Mouse (Mus musculus): ENCODE results near the gene Ascc3. TPM values are rescaled to one million over a fixed set of nuclear protein-coding genes. Genes with fewer than 3 reads are reported as not detected.
A peak's percentile ranks its signal among the peaks of the same experiment; 100 is the strongest.

Gene Ascc3
- polyA plus RNA-seq, 1 experiment from 2014 or later = 15.0 TPM

DNA sequence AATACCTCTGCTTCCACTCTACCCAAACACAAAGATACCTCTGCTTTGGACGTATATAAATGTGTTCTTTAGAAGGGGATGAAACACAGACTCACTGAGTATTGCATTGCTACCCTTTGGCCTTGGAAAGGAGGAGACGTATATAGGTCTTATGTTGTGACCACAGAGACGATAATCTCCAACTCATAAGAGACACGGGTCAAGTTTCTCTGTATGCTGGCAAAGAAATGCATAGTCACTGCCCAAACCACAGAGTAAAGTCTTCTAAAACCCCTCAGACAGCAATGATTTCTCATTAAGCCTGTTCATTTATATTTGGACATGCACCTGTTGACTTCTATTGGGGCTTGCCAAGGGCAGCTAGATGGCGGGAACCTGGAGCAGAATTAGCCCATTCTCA, 284.5 kb downstream of the Ascc3 start:
- Histone ChIP-seq H3K4me1 (ENCODE audit: control insufficient read depth, insufficient read depth, low read length) (no peaks in the 10 kb centered on the region), H3K4me2 (ENCODE audit: low read length) (no peak overlapping the region), H3K9me3 (replicated peaks; ENCODE audit: control insufficient read depth, low read length) (no peaks in the 10 kb centered on the region), H3K27me3 (replicated peaks; ENCODE audit: control insufficient read depth, insufficient read depth, low read length) (no peaks in the 10 kb centered on the region), H3K27ac (ENCODE audit: low read depth, low read length) (no peak overlapping the region), H3K36me3 (ENCODE audit: control insufficient read depth, insufficient read depth, low read length) (no peaks in the 10 kb centered on the region), H3K9ac (ENCODE audit: low read length) (no peak overlapping the region), H3K4me3 (ENCODE audit: low read depth, low read length) (no peak overlapping the region)
- ATAC-seq = no peak
- 90% methylated on average over 5 of the region's 5 CpGs for WGBS
- DNase-seq (ENCODE audit: low spot score) = no peak

GRCm38 (mm10) chr10:50881476-50882069, 289.1 kb downstream of the Ascc3 start:
- Histone ChIP-seq H3K27me3 (replicated peaks; ENCODE audit: control insufficient read depth, insufficient read depth, low read length) (no peaks in the 10 kb centered on the region), H3K9ac (ENCODE audit: low read length) (no peak overlapping the region), H3K27ac (ENCODE audit: low read depth, low read length) (no peak overlapping the region), H3K4me2 (ENCODE audit: low read length) (no peak overlapping the region), H3K36me3 (ENCODE audit: control insufficient read depth, insufficient read depth, low read length) (no peaks in the 10 kb centered on the region), H3K9me3 (replicated peaks; ENCODE audit: control insufficient read depth, low read length) (no peaks in the 10 kb centered on the region), H3K4me1 (ENCODE audit: control insufficient read depth, insufficient read depth, low read length) (no peaks in the 10 kb centered on the region), H3K4me3 (ENCODE audit: low read depth, low read length) (no peak overlapping the region)
- peak; percentile 17 for DNase-seq (ENCODE audit: low spot score)
- 26% methylated on average over 2 of the region's 2 CpGs for WGBS
- ATAC-seq = peak; percentile 57

DNA sequence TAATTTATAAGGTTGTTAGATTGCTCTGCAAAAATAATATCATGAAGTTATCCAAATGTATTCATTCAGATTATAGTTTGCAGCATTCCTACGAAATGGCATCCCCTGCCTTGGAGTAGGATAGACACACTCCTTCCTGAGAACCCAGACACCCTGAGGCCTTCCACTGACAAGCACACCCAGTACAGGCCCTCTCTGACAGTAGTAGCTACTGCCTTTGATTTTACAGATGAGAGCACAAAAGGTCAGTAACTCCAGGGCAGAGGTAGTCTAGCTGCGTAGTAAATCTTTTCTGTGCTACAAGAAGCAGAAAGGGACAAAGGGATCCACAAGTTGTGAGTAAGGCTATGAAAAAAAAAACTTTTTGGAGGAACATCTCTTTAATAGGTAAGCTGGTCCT, 289.9 kb downstream of the Ascc3 start:
- H3K4me2 ChIP-seq (ENCODE audit: low read length) = no peak overlapping the region
- H3K9me3 ChIP-seq (replicated peaks; ENCODE audit: control insufficient read depth, low read length) = no peaks in the 10 kb centered on the region
- DNase-seq (ENCODE audit: low spot score) = no peak
- no peaks in the 10 kb centered on the region for H3K27me3 ChIP-seq (replicated peaks; ENCODE audit: control insufficient read depth, insufficient read depth, low read length)
- no peak overlapping the region for H3K4me3 ChIP-seq (ENCODE audit: low read depth, low read length)
- ATAC-seq = no peak
- WGBS = 81% methylated on average over 2 of the region's 2 CpGs
- no peaks in the 10 kb centered on the region for H3K4me1 ChIP-seq (ENCODE audit: control insufficient read depth, insufficient read depth, low read length)
- no peak overlapping the region for H3K9ac ChIP-seq (ENCODE audit: low read length)
- H3K36me3 ChIP-seq (ENCODE audit: control insufficient read depth, insufficient read depth, low read length) = no peaks in the 10 kb centered on the region
- H3K27ac ChIP-seq (ENCODE audit: low read depth, low read length) = no peak overlapping the region

GRCm38 (mm10) chr10:50886305-50886704, 293.8 kb downstream of the Ascc3 start:
- Histone ChIP-seq H3K27me3 (replicated peaks; ENCODE audit: control insufficient read depth, insufficient read depth, low read length) (peaks cover 22% of the 10 kb centered on the region), H3K4me1 (ENCODE audit: control insufficient read depth, insufficient read depth, low read length) (no peaks in the 10 kb centered on the region), H3K4me3 (ENCODE audit: low read depth, low read length) (no peak overlapping the region), H3K36me3 (ENCODE audit: control insufficient read depth, insufficient read depth, low read length) (no peaks in the 10 kb centered on the region), H3K9ac (ENCODE audit: low read length) (no peak overlapping the region), H3K27ac (ENCODE audit: low read depth, low read length) (no peak overlapping the region), H3K4me2 (ENCODE audit: low read length) (no peak overlapping the region), H3K9me3 (replicated peaks; ENCODE audit: control insufficient read depth, low read length) (no peaks in the 10 kb centered on the region)
- 63% methylated on average over 4 of the region's 4 CpGs for WGBS
- no peak for ATAC-seq
- DNase-seq (ENCODE audit: low spot score) = no peak

DNA sequence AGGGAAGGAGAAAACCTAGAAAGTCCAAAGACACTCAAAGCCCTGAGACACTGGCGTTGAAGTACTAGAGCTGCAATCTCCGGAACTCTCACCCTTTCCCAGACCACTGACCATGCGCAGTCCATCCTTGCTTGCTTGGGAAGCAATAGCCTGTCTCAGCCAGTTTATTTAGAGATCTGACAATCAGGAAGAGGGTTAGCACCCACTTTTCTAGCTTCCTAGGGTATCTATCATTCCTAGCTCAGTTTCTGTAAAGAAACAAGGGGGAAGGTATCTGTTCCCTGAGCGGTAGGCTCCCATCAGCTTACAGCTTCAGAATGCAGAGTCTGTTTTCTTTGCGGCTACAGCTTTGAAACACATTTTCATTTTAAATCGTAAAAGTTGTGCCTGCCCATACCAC, 298.2 kb downstream of the Ascc3 start:
- DNase-seq (ENCODE audit: low spot score) = no peak
- no peaks in the 10 kb centered on the region for H3K36me3 ChIP-seq (ENCODE audit: control insufficient read depth, insufficient read depth, low read length)
- no peak overlapping the region for H3K9ac ChIP-seq (ENCODE audit: low read length)
- WGBS = 14% methylated on average over 6 of the region's 6 CpGs
- peaks cover 8% of the 10 kb centered on the region; the same call in 1 of the 2 replicates for H3K4me1 ChIP-seq (ENCODE audit: control insufficient read depth, insufficient read depth, low read length)
- no peak overlapping the region for H3K4me2 ChIP-seq (ENCODE audit: low read length)
- no peak overlapping the region for H3K27ac ChIP-seq (ENCODE audit: low read depth, low read length)
- H3K27me3 ChIP-seq (replicated peaks; ENCODE audit: control insufficient read depth, insufficient read depth, low read length) = peaks cover 60% of the 10 kb centered on the region
- no peaks in the 10 kb centered on the region for H3K9me3 ChIP-seq (replicated peaks; ENCODE audit: control insufficient read depth, low read length)
- H3K4me3 ChIP-seq (ENCODE audit: low read depth, low read length) = no peak overlapping the region
- no peak for ATAC-seq

- no peak for DNase-seq (ENCODE audit: low spot score)
- no peaks in the 10 kb centered on the region for H3K36me3 ChIP-seq (ENCODE audit: control insufficient read depth, insufficient read depth, low read length)
- H3K9ac ChIP-seq (ENCODE audit: low read length) = no peak overlapping the region
- peaks cover 70% of the 10 kb centered on the region for H3K27me3 ChIP-seq (replicated peaks; ENCODE audit: control insufficient read depth, insufficient read depth, low read length)
- peaks cover 8% of the 10 kb centered on the region; the same call in 1 of the 2 replicates for H3K4me1 ChIP-seq (ENCODE audit: control insufficient read depth, insufficient read depth, low read length)
- under 1% methylated on average over 26 of the region's 26 CpGs for WGBS
- no peak overlapping the region for H3K4me3 ChIP-seq (ENCODE audit: low read depth, low read length)
- no peak overlapping the region for H3K27ac ChIP-seq (ENCODE audit: low read depth, low read length)
- H3K9me3 ChIP-seq (replicated peaks; ENCODE audit: control insufficient read depth, low read length) = no peaks in the 10 kb centered on the region
- peak overlapping the region; percentile 20; the same call in 1 of the 2 replicates for H3K4me2 ChIP-seq (ENCODE audit: low read length)
- ATAC-seq = no peak
Observed at GRCm38 (mm10) chr10:50891876-50892711, 299.6 kb downstream of the Ascc3 start.

DNA sequence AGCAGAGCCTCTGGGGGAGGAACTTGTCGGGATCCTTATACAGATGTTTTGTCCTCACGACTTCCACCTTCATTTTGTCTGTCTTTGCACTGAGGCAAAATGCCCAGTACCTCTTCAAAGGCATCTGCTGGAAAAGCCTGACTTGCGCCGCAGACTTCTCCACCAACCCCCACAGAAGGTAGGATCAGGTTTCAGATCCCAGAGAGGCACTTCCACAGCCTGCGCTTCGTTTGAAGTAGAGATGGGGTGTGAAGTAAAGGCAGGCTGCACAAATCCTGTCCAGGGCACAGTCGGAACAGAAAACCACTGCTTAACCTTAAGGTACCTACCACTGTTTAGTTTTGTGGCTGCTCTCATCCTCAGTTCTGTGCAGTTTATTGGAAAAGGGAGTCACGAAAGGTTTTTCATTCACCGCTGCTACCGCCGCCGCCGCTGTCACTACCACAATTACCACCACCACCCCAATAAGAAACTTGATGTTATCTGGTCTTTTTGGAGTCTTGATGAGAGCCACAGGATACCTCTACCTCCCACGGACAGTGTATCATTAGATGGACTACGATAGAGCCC, 300.4 kb downstream of the Ascc3 start:
- Histone ChIP-seq H3K9me3 (replicated peaks; ENCODE audit: control insufficient read depth, low read length) (no peaks in the 10 kb centered on the region), H3K4me3 (ENCODE audit: low read depth, low read length) (no peak overlapping the region), H3K4me2 (ENCODE audit: low read length) (peak overlapping the region; percentile 20; the same call in 1 of the 2 replicates), H3K27ac (ENCODE audit: low read depth, low read length) (no peak overlapping the region), H3K27me3 (replicated peaks; ENCODE audit: control insufficient read depth, insufficient read depth, low read length) (peaks cover 77% of the 10 kb centered on the region), H3K9ac (ENCODE audit: low read length) (no peak overlapping the region), H3K4me1 (ENCODE audit: control insufficient read depth, insufficient read depth, low read length) (peaks cover 8% of the 10 kb centered on the region; the same call in 1 of the 2 replicates), H3K36me3 (ENCODE audit: control insufficient read depth, insufficient read depth, low read length) (no peaks in the 10 kb centered on the region)
- ATAC-seq (no peak), DNase-seq (ENCODE audit: low spot score) (no peak)
- 2% methylated on average over 15 of the region's 15 CpGs for WGBS

DNA sequence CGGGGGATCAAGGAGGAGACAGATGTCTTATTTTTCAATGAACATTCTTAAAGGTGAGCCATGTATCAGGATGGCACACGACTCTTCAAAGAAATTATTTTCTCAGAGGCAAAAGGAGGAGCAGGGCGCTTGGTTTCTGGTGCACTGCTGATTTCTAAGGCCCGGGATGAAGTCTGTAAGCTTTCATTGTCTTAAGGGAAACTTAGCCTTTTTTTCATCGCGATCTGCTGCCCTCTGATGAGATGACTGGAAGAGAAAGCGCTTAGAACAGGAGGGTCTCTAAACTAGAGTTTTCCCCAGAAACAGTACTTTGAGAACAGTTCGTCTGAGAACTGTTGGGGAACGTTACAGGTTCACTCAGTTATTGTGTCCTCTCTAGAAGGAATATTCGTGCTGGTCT, 301.1 kb downstream of the Ascc3 start:
- H3K4me3 ChIP-seq (ENCODE audit: low read depth, low read length) = peak overlapping the region; percentile 42; the same call in 1 of the 2 replicates
- H3K4me2 ChIP-seq (ENCODE audit: low read length) = no peak overlapping the region
- no peak for ATAC-seq
- H3K27me3 ChIP-seq (replicated peaks; ENCODE audit: control insufficient read depth, insufficient read depth, low read length) = peaks cover 80% of the 10 kb centered on the region
- no peaks in the 10 kb centered on the region for H3K9me3 ChIP-seq (replicated peaks; ENCODE audit: control insufficient read depth, low read length)
- H3K27ac ChIP-seq (ENCODE audit: low read depth, low read length) = no peak overlapping the region
- H3K9ac ChIP-seq (ENCODE audit: low read length) = no peak overlapping the region
- WGBS = 2% methylated on average over 10 of the region's 10 CpGs
- no peaks in the 10 kb centered on the region for H3K36me3 ChIP-seq (ENCODE audit: control insufficient read depth, insufficient read depth, low read length)
- DNase-seq (ENCODE audit: low spot score) = no peak
- H3K4me1 ChIP-seq (ENCODE audit: control insufficient read depth, insufficient read depth, low read length) = peaks cover 8% of the 10 kb centered on the region; the same call in 1 of the 2 replicates

Measured in forebrain, embryonic 14.5 days (tissue).